Mouse (Mus musculus): ENCODE measurements around the gene Tpst1.

DNA sequence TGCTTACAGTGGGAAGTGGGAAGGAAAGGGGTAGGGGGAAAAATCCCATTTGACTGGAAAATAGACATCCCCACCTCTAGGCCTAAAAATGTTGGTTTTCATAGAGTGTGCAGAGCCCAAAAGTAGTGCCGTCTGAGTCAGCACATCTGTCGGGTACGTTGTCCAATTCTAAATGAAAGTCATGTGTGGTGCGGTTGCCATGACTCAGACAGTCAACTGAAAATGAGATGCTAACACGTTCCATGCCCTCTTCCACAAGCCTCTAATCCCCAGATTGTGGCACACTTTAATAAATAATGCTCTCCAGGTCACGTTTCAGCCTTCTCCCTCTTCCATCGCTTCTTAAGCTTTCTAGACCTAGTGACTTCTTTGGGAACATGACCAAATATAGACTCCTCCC lies 43.7 kb downstream of the Tpst1 start:
- TF ChIP-seq CTCF (IDR thresholded peaks at IDR 0.05; ENCODE audit: borderline replicate concordance, insufficient read depth, low read length) (no peak), POLR2A (IDR thresholded peaks at IDR 0.05; ENCODE audit: low read depth, low read length) (no peak)
